Mouse (Mus musculus) forebrain, embryonic 12.5 days (tissue): ENCODE measurements around the gene Lhfpl2. TPM values are rescaled to one million over a fixed set of nuclear protein-coding genes. Genes with fewer than 3 reads are reported as not detected.

Source experiments
- ATAC-seq: fragments of 200-750 bp; cut with Nextera tagmentation; 2 replicates; pipeline ENCODE4 v1.8.0; 2017; ENCODE audit warnings: moderate TSS enrichment; ENCODE audit not compliant: low FRiP score
- H3K27ac ChIP-seq: fragments of 300-500 bp; sonication (generic); 2 replicates; pipeline ENCODE4 v1.5.1; 2016; ENCODE audit warnings: mild to moderate bottlenecking
- H3K27me3 ChIP-seq: fragments of 300-500 bp; sonication (generic); 2 replicates; pipeline ENCODE4 v1.6.1; 2016; ENCODE audit warnings: mild to moderate bottlenecking
- H3K36me3 ChIP-seq: fragments of 300-500 bp; sonication (generic); replicated peaks from 2 replicates; pipeline ENCODE4 v1.6.1; 2016; ENCODE audit warnings: mild to moderate bottlenecking
- H3K4me1 ChIP-seq: fragments of 300-500 bp; sonication (generic); 2 replicates; pipeline ENCODE4 v1.6.1; 2016
- H3K4me2 ChIP-seq: fragments of 300-500 bp; sonication (generic); 2 replicates; pipeline ENCODE4 v1.6.1; 2016; ENCODE audit warnings: mild to moderate bottlenecking, moderate library complexity
- H3K4me3 ChIP-seq: fragments of 300-500 bp; sonication (generic); replicated peaks from 2 replicates; pipeline ENCODE4 v1.5.1; 2016; ENCODE audit warnings: mild to moderate bottlenecking
- H3K9ac ChIP-seq: fragments of 300-500 bp; sonication (generic); 2 replicates; pipeline ENCODE4 v1.6.1; 2016; ENCODE audit warnings: mild to moderate bottlenecking
- H3K9me3 ChIP-seq: fragments of 300-500 bp; sonication (generic); 2 replicates; pipeline ENCODE4 v1.6.1; 2016
- WGBS: fragments of 180-500 bp; shearing (Covaris S2); methylation state at CpG from one replicate; pipeline ENCODE4 v1.1.7; 2016; 5-methylcytosine and 5-hydroxymethylcytosine counted together
- polyA plus RNA-seq: library from polyadenylated mRNA; unstranded; fragments of >200 nt; fragmentation: Nextera tagmentation; extraction: Ambion mirVana; gene quantifications from 2 replicates; pipeline ENCODE4 v1.2.1, GENCODE M21; 2016

The Lhfpl2 gene
- polyA plus RNA-seq, 1 experiment from 2014 or later = 21.3 TPM

- ATAC-seq = no peak
- Histone ChIP-seq H3K9me3 (no peaks in the 10 kb centered on the region), H3K36me3 (no peaks in the 10 kb centered on the region), H3K4me1 (no peaks in the 10 kb centered on the region), H3K4me2 (no peak overlapping the region), H3K4me3 (no peak overlapping the region), H3K27ac (no peak overlapping the region), H3K27me3 (no peaks in the 10 kb centered on the region), H3K9ac (no peak overlapping the region)
- 94% methylated on average over 9 of the region's 9 CpGs for WGBS
Observed at GRCm38 (mm10) chr13:94088788-94089187, 31.2 kb downstream of the Lhfpl2 start.

- Histone ChIP-seq H3K27me3 (no peaks in the 10 kb centered on the region), H3K36me3 (no peaks in the 10 kb centered on the region), H3K9ac (no peak overlapping the region), H3K27ac (no peak overlapping the region), H3K4me1 (no peaks in the 10 kb centered on the region), H3K4me2 (no peak overlapping the region), H3K9me3 (no peaks in the 10 kb centered on the region), H3K4me3 (no peak overlapping the region)
- no peak for ATAC-seq
- 82% methylated on average over 9 of the region's 9 CpGs for WGBS
Observed at GRCm38 (mm10) chr13:94089286-94089685, 31.7 kb downstream of the Lhfpl2 start.

GRCm38 (mm10) chr13:94091366-94091765 is 33.8 kb downstream of the Lhfpl2 start:
- Histone ChIP-seq H3K27ac (no peak overlapping the region), H3K9me3 (no peaks in the 10 kb centered on the region), H3K27me3 (no peaks in the 10 kb centered on the region), H3K9ac (no peak overlapping the region), H3K4me1 (no peaks in the 10 kb centered on the region), H3K4me3 (no peak overlapping the region), H3K36me3 (no peaks in the 10 kb centered on the region), H3K4me2 (no peak overlapping the region)
- WGBS = 60% methylated on average over 2 of the region's 2 CpGs
- ATAC-seq = no peak

GRCm38 (mm10) chr13:94094176-94094575 is 36.6 kb downstream of the Lhfpl2 start:
- H3K4me1 ChIP-seq = peaks cover 5% of the 10 kb centered on the region; the same call in 1 of the 2 replicates
- no peaks in the 10 kb centered on the region for H3K9me3 ChIP-seq
- no peaks in the 10 kb centered on the region for H3K36me3 ChIP-seq
- no peak overlapping the region for H3K27ac ChIP-seq
- no peak overlapping the region for H3K4me2 ChIP-seq
- no peak for ATAC-seq
- no peaks in the 10 kb centered on the region for H3K27me3 ChIP-seq
- H3K9ac ChIP-seq = no peak overlapping the region
- no peak overlapping the region for H3K4me3 ChIP-seq
- WGBS = 88% methylated on average over 4 of the region's 4 CpGs

GRCm38 (mm10) chr13:94094625-94095024 is 37.0 kb downstream of the Lhfpl2 start:
- Histone ChIP-seq H3K36me3 (no peaks in the 10 kb centered on the region), H3K27ac (no peak overlapping the region), H3K9me3 (no peaks in the 10 kb centered on the region), H3K9ac (no peak overlapping the region), H3K4me2 (no peak overlapping the region), H3K27me3 (no peaks in the 10 kb centered on the region), H3K4me3 (no peak overlapping the region), H3K4me1 (peaks cover 5% of the 10 kb centered on the region; the same call in 1 of the 2 replicates)
- ATAC-seq = no peak
- WGBS = 88% methylated on average over 3 of the region's 3 CpGs

- Histone ChIP-seq H3K9ac (no peak overlapping the region), H3K27me3 (no peaks in the 10 kb centered on the region), H3K4me1 (peaks cover 5% of the 10 kb centered on the region; the same call in 1 of the 2 replicates), H3K4me3 (no peak overlapping the region), H3K36me3 (no peaks in the 10 kb centered on the region), H3K9me3 (no peaks in the 10 kb centered on the region), H3K4me2 (no peak overlapping the region), H3K27ac (no peak overlapping the region)
- ATAC-seq = no peak
Observed at GRCm38 (mm10) chr13:94095202-94095601, 37.6 kb downstream of the Lhfpl2 start.

- Histone ChIP-seq H3K4me1 (peaks cover 9% of the 10 kb centered on the region), H3K27ac (no peak overlapping the region), H3K9me3 (no peaks in the 10 kb centered on the region), H3K9ac (no peak overlapping the region), H3K27me3 (no peaks in the 10 kb centered on the region), H3K36me3 (no peaks in the 10 kb centered on the region), H3K4me3 (no peak overlapping the region), H3K4me2 (no peak overlapping the region)
- WGBS = 88% methylated on average over 2 of the region's 2 CpGs
- ATAC-seq = no peak
Observed at GRCm38 (mm10) chr13:94097667-94098066, 40.1 kb downstream of the Lhfpl2 start.

GRCm38 (mm10) chr13:94098369-94099084 is 40.9 kb downstream of the Lhfpl2 start:
- Histone ChIP-seq H3K27ac (no peak overlapping the region), H3K4me3 (no peak overlapping the region), H3K4me2 (no peak overlapping the region), H3K9ac (no peak overlapping the region), H3K27me3 (no peaks in the 10 kb centered on the region), H3K4me1 (peaks cover 9% of the 10 kb centered on the region), H3K9me3 (no peaks in the 10 kb centered on the region), H3K36me3 (no peaks in the 10 kb centered on the region)
- WGBS = 72% methylated on average over 16 of the region's 16 CpGs
- ATAC-seq = no peak; the same call in 1 of the 2 replicates

GRCm38 (mm10) chr13:94099087-94099486 is 41.5 kb downstream of the Lhfpl2 start:
- no peak overlapping the region for H3K27ac ChIP-seq

GRCm38 (mm10) chr13:94100361-94100760 is 42.8 kb downstream of the Lhfpl2 start:
- Histone ChIP-seq H3K9me3 (no peaks in the 10 kb centered on the region), H3K4me3 (no peak overlapping the region), H3K27me3 (no peaks in the 10 kb centered on the region), H3K4me1 (peaks cover 9% of the 10 kb centered on the region), H3K4me2 (no peak overlapping the region), H3K9ac (no peak overlapping the region), H3K36me3 (no peaks in the 10 kb centered on the region), H3K27ac (no peak overlapping the region)
- no peak for ATAC-seq
- 75% methylated on average over 3 of the region's 3 CpGs for WGBS

More at GRCm38 (mm10) chr13:94099087-94099486, 41.5 kb downstream of the Lhfpl2 start:
- Histone ChIP-seq H3K9ac (no peak overlapping the region), H3K9me3 (no peaks in the 10 kb centered on the region), H3K4me1 (peaks cover 9% of the 10 kb centered on the region), H3K4me3 (no peak overlapping the region), H3K4me2 (no peak overlapping the region), H3K36me3 (no peaks in the 10 kb centered on the region), H3K27me3 (no peaks in the 10 kb centered on the region)
- 94% methylated on average over 10 of the region's 10 CpGs for WGBS
- ATAC-seq = no peak

- no peak for ATAC-seq
- peaks cover 9% of the 10 kb centered on the region for H3K4me1 ChIP-seq
- WGBS = 88% methylated on average over 10 of the region's 10 CpGs
Observed at GRCm38 (mm10) chr13:94101020-94101571, 43.5 kb downstream of the Lhfpl2 start.

GRCm38 (mm10) chr13:94104866-94105475 is 47.4 kb downstream of the Lhfpl2 start:
- H3K27ac ChIP-seq = no peak overlapping the region
- no peaks in the 10 kb centered on the region for H3K9me3 ChIP-seq
- no peak overlapping the region for H3K4me2 ChIP-seq
- no peaks in the 10 kb centered on the region for H3K27me3 ChIP-seq
- no peak for ATAC-seq
- H3K4me1 ChIP-seq = peaks cover 5% of the 10 kb centered on the region; the same call in 1 of the 2 replicates
- H3K4me3 ChIP-seq = no peak overlapping the region
- no peak overlapping the region for H3K9ac ChIP-seq
- 86% methylated on average over 8 of the region's 8 CpGs for WGBS
- H3K36me3 ChIP-seq = no peaks in the 10 kb centered on the region

More at GRCm38 (mm10) chr13:94101020-94101571, 43.5 kb downstream of the Lhfpl2 start:
- H3K4me2 ChIP-seq = no peak overlapping the region
- H3K9ac ChIP-seq = no peak overlapping the region
- no peaks in the 10 kb centered on the region for H3K36me3 ChIP-seq
- no peak overlapping the region for H3K27ac ChIP-seq
- no peaks in the 10 kb centered on the region for H3K9me3 ChIP-seq
- H3K27me3 ChIP-seq = no peaks in the 10 kb centered on the region
- H3K4me3 ChIP-seq = no peak overlapping the region
